Mouse (Mus musculus) liver, embryonic 16.5 days (tissue): ENCODE results near the gene Atp2a3. TPM values are rescaled to one million over a fixed set of nuclear protein-coding genes. Genes with fewer than 3 reads are reported as not detected.

Source experiments
- ATAC-seq: fragments of 200-750 bp; cut with Nextera tagmentation; 2 replicates; pipeline ENCODE4 v1.8.0; 2017; ENCODE audit warnings: low read depth, mild to moderate bottlenecking, moderate number of reproducible peaks, moderate library complexity
- H3K27ac ChIP-seq: fragments of 300-500 bp; sonication (generic); 2 replicates; pipeline ENCODE4 v1.5.1; 2014; ENCODE audit warnings: mild to moderate bottlenecking, low read length
- H3K27me3 ChIP-seq: fragments of 300-500 bp; sonication (generic); 2 replicates; pipeline ENCODE4 v1.6.1; 2014; ENCODE audit warnings: low read depth, low read length, mixed read lengths; ENCODE audit not compliant: control insufficient read depth, insufficient read depth
- H3K36me3 ChIP-seq: fragments of 300-500 bp; sonication (generic); 2 replicates; pipeline ENCODE4 v1.6.1; 2014; ENCODE audit warnings: mild to moderate bottlenecking; ENCODE audit not compliant: control insufficient read depth, insufficient read depth
- H3K4me1 ChIP-seq: fragments of 300-500 bp; sonication (generic); 2 replicates; pipeline ENCODE4 v1.6.1; 2014; ENCODE audit warnings: low read depth, low read length, mixed read lengths; ENCODE audit not compliant: control insufficient read depth
- H3K4me2 ChIP-seq: fragments of 300-500 bp; sonication (generic); 2 replicates; pipeline ENCODE4 v1.6.1; 2014; ENCODE audit warnings: low read depth, low read length, mixed read lengths
- H3K4me3 ChIP-seq: fragments of 300-500 bp; sonication (generic); 2 replicates; pipeline ENCODE4 v1.5.1; 2014; ENCODE audit warnings: low read depth, mild to moderate bottlenecking, low read length
- H3K9ac ChIP-seq: fragments of 300-500 bp; sonication (generic); 2 replicates; pipeline ENCODE4 v1.6.1; 2014; ENCODE audit warnings: low read depth, low read length
- H3K9me3 ChIP-seq: fragments of 300-500 bp; sonication (generic); replicated peaks from 2 replicates; pipeline ENCODE4 v1.6.1; 2016; ENCODE audit warnings: low read length; ENCODE audit not compliant: control insufficient read depth
- WGBS: fragments of 180-500 bp; shearing (Covaris S2); extraction: QIAGEN DNeasy Blood & Tissue Kit; methylation state at CpG from one replicate; pipeline ENCODE4 v1.1.7; 2014; ENCODE audit not compliant: insufficient replicate concordance; 5-methylcytosine and 5-hydroxymethylcytosine counted together
- polyA plus RNA-seq: library from polyadenylated mRNA; unstranded; fragments of >200 nt; fragmentation: Nextera tagmentation; extraction: Ambion mirVana; gene quantifications from 2 replicates; pipeline ENCODE4 v1.2.1, GENCODE M21; 2015

Gene Atp2a3
- polyA plus RNA-seq, 1 experiment from 2014 or later, result 13.1 TPM

DNA sequence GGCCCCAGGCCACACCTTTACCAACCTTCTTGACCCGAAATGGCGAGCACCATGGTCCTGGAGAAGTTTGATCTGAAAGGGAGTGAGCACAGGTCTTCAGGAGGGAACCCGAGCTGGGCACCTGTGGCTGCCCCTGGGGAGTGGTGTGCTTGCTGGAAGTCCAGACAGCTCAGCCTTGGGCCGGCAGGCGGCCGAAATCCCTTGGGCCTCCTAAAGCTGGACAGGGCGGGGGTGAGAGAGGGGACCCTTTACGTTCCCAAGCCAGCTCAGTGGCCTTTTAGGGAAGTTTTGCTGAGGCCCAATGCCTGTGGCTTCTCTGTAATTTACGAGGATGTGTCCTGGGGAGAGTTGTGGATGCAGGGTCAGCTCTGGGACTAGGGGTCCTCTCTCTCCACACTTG is 29.7 kb downstream of the Atp2a3 start:
- Histone ChIP-seq H3K27me3 (no peaks in the 10 kb centered on the region), H3K36me3 (no peaks in the 10 kb centered on the region), H3K4me1 (no peaks in the 10 kb centered on the region; the same call in 1 of the 2 replicates), H3K4me3 (no peak overlapping the region), H3K9me3 (no peaks in the 10 kb centered on the region), H3K9ac (no peak overlapping the region), H3K27ac (no peak overlapping the region), H3K4me2 (no peak overlapping the region)
- ATAC-seq, result no peak
- WGBS, result 59% methylated on average over 9 of the region's 9 CpGs

DNA sequence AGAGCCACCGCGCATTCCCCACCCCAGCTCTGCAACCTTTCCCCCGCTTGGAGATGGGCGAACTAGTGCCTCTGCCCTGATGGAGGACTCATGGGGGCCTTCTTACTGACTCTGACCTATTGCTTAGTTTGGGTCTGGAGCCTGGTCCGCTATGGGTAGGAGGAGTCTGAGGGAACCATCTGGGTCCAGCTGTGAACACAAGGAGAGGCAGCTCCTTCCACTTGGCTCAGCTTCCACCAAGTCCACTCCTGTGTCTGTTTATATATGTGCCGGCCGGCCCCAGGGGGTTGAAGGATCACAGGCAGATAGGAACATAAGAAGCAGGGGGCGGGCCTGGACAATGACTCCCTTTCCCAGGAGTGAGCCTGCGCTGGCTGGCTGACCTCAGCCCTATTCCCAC is 31.0 kb downstream of the Atp2a3 start:
- H3K27me3 ChIP-seq, result no peaks in the 10 kb centered on the region
- H3K9me3 ChIP-seq, result no peaks in the 10 kb centered on the region
- no peak overlapping the region for H3K9ac ChIP-seq
- no peaks in the 10 kb centered on the region; the same call in 1 of the 2 replicates for H3K4me1 ChIP-seq
- H3K27ac ChIP-seq, result no peak overlapping the region
- no peak overlapping the region for H3K4me2 ChIP-seq
- WGBS, result 63% methylated on average over 9 of the region's 9 CpGs
- no peaks in the 10 kb centered on the region for H3K36me3 ChIP-seq
- ATAC-seq, result no peak
- H3K4me3 ChIP-seq, result no peak overlapping the region

DNA sequence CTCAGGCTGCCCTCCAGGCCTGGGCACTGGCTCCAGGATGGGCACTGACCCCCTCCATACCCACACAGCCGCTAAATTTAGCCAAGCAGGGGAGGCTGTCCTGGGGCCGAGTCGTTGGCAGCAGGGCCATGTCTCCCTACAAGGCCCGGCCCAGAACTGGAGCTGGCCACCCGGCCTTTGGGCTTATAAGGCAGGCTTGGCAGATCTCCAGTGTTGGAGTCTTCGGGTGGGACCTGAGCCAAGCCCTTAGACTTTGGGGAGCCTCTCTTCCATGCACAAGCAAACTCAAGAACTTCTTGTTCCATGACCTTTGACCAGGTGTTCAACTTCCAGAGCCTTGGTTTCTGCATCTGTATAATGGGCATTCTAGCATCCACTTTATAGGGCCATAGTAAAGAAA is 35.4 kb downstream of the Atp2a3 start:
- Histone ChIP-seq H3K9me3 (no peaks in the 10 kb centered on the region), H3K4me1 (peaks cover 3% of the 10 kb centered on the region), H3K9ac (no peak overlapping the region), H3K4me2 (no peak overlapping the region), H3K4me3 (no peak overlapping the region), H3K27me3 (no peaks in the 10 kb centered on the region), H3K36me3 (no peaks in the 10 kb centered on the region), H3K27ac (no peak overlapping the region)
- ATAC-seq, result no peak
- WGBS, result 64% methylated on average over 6 of the region's 6 CpGs

DNA sequence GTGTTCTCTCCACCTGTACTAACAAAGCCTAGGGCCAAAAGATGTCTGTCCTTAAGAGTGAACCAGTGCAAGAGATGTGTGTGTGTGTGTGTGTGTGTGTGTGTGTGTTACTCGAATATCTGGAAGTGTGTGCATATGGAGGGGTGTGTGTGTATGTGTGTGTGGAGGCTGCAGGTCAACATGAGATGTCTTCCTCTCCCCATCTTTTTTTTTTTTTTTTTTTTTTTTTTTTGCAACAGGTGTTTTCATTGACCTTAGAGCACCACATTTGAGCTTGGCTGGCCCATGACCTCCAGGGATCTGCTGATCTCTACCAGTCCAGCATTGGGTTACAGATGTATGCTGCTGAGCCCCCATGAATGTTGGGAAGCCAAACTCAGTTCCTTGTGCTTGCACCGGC is 35.8 kb downstream of the Atp2a3 start:
- Histone ChIP-seq H3K4me3 (no peak overlapping the region), H3K36me3 (no peaks in the 10 kb centered on the region), H3K9me3 (no peaks in the 10 kb centered on the region), H3K9ac (no peak overlapping the region), H3K4me2 (no peak overlapping the region), H3K27me3 (no peaks in the 10 kb centered on the region), H3K27ac (no peak overlapping the region), H3K4me1 (peaks cover 3% of the 10 kb centered on the region)
- 53% methylated on average over 2 of the region's 2 CpGs for WGBS
- no peak for ATAC-seq

DNA sequence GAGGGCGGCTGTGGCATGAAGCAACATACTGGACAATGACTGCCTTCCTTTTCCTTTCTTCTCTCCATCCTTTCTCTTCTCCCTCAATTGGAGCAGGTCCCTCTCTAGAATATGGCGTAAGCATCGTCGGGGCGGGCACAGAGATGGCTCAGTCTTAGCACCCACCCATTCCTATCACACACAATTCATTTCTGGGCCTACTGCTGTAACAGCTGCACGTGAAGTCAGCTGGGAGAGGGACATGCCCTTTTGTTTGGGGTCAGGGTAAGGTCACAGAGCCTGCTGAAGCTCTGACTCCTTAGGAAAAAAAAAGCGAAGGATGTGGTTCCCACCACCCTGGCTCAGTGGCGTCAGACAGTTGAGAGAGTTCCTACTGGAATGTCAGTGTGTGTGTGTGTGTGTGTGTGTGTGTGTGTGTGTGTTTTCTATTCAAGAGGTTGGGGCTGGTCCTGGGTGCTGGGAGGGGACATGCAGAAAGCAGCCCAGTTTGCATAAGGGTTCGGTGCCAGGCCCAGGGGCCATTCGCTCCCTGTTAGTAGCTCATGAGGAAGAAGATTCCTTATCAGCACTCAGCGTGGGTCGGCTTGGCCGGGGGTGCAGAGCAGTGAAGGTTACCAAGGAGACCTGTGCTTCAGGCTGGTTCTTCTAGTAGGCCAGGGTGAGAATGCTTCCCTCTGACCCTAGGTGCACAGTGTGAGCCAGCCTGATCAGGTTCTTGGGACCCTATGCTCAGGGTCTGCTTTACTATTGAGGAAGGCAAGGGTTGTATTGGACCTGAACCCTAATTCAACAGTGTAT is 36.8 kb downstream of the Atp2a3 start:
- no peak overlapping the region for H3K4me3 ChIP-seq
- no peak overlapping the region for H3K27ac ChIP-seq
- no peaks in the 10 kb centered on the region for H3K9me3 ChIP-seq
- no peak overlapping the region for H3K4me2 ChIP-seq
- H3K36me3 ChIP-seq, result no peaks in the 10 kb centered on the region
- no peak for ATAC-seq
- no peaks in the 10 kb centered on the region for H3K27me3 ChIP-seq
- no peak overlapping the region for H3K9ac ChIP-seq
- WGBS, result 35% methylated on average over 13 of the region's 13 CpGs
- peaks cover 3% of the 10 kb centered on the region for H3K4me1 ChIP-seq

DNA sequence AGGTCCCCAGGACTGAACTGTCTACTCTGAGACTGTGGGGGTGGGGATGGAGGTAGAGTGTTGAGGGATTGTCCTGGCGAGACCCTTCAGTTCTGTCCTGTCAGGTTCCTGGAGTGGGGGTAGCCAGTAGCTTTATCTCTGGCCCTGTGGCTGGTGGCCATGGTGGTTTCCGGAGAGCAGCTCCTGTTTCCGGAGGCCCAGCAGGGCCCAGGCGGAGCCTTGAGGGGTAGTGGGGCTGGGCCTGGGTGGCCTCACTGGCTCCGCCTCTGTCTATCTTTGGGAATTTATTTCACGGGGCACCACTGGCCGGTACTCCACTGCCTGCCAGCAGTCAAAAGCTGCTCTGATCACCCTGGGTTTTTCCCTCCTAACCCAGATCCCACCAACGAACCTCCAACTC is 37.8 kb downstream of the Atp2a3 start, which contains the start of gene P2rx1:
TSS of gene P2rx1 (plus strand) at position 333 of the 400 bp plus-strand sequence.
- Histone ChIP-seq H3K36me3 (no peaks in the 10 kb centered on the region), H3K4me2 (peak within 1 kb of the TSS; percentile 29), H3K9ac (peak within 1 kb of the TSS; percentile 12; the same call in 1 of the 2 replicates), H3K27me3 (no peaks in the 10 kb centered on the region), H3K4me3 (peak within 1 kb of the TSS; percentile 36), H3K27ac (no peak within 1 kb of the TSS), H3K4me1 (peaks cover 3% of the 10 kb centered on the region), H3K9me3 (no peaks in the 10 kb centered on the region)
- peak; percentile 64 for ATAC-seq
- 9% methylated on average over 8 of the region's 8 CpGs for WGBS

DNA sequence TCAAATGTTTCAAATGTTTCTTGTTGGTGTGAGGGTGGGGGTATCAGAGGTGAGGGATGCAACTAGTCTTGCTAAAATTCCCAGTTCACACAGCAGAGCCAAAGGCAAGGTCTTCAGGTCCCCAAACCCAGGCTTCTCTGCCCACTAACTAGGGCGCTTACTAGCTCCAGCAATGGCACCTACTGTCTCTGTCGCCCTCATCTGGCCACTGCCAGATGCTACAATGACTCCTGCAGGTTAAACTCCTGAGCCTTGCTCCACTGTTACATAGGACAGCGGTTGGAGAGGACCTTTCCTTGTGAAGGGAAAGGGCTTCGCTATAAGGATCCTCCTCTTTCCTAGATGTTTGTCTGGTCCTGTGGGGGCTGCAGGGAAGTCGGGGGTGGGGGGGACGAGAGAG is 40.1 kb downstream of the Atp2a3 start:
- WGBS, result 3% methylated on average over 6 of the region's 6 CpGs
- Histone ChIP-seq H3K4me2 (no peak overlapping the region), H3K27ac (no peak overlapping the region), H3K9me3 (no peaks in the 10 kb centered on the region), H3K27me3 (no peaks in the 10 kb centered on the region), H3K4me1 (peaks cover 3% of the 10 kb centered on the region), H3K4me3 (no peak overlapping the region), H3K36me3 (no peaks in the 10 kb centered on the region), H3K9ac (no peak overlapping the region)
- ATAC-seq, result no peak

DNA sequence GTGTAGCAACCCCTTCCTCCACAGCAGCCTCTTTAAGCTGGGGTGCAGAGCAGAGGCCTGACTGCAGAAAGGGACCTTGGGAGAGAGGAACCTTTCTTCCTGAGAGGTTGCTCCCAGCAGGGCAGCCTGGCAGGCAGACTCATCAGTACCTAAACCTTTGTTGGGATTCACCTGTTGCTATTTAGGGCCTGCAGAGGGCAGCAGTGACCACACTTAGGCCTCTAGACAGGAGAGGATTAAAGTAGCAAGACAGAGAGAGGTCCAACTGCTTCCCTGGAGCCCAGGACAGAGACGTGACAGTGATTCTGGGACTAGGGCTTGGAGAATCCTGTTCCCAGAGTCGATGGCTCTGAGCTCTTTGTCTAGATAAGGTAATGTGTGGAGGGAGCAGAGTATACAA is 45.4 kb downstream of the Atp2a3 start:
- Histone ChIP-seq H3K4me3 (no peak overlapping the region), H3K36me3 (no peaks in the 10 kb centered on the region), H3K27me3 (no peaks in the 10 kb centered on the region), H3K27ac (no peak overlapping the region), H3K9ac (no peak overlapping the region), H3K4me1 (no peaks in the 10 kb centered on the region), H3K4me2 (no peak overlapping the region), H3K9me3 (no peaks in the 10 kb centered on the region)
- WGBS, result 8% methylated on average over 2 of the region's 2 CpGs
- peak; percentile 39; the same call in 1 of the 2 replicates for ATAC-seq

DNA sequence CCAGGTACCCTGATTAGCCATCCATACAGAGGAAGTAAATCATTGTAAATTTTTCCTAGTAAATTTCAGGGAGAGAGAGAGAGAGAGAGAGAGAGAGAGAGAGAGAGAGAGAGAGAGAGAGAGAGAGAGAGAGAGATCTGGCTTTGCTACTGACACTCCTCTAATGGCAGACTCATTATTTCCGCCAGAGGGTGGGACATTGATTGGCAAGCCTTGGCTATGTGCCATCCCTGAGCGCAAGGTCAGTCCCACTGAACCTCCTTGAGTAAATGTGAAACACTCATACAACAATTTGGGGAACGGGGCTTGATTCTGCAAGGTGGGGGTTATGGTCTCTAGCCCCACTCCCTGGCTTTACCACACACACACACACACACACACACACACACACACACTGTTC is 46.1 kb downstream of the Atp2a3 start:
- ATAC-seq, result no peak
- no peak overlapping the region for H3K4me2 ChIP-seq
- no peaks in the 10 kb centered on the region for H3K27me3 ChIP-seq
- no peak overlapping the region for H3K27ac ChIP-seq
- no peaks in the 10 kb centered on the region for H3K4me1 ChIP-seq
- no peak overlapping the region for H3K4me3 ChIP-seq
- WGBS, result 52% methylated on average over 3 of the region's 3 CpGs
- H3K9me3 ChIP-seq, result no peaks in the 10 kb centered on the region
- H3K9ac ChIP-seq, result no peak overlapping the region
- H3K36me3 ChIP-seq, result no peaks in the 10 kb centered on the region
